Mouse (Mus musculus) natural killer cell, adult 2 months (primary cell): ENCODE measurements around the gene Olfr552.
"Not testable (repeated sequence)": the region's sequence is repeated elsewhere in the genome, so short reads cannot be mapped to it uniquely, and the experiment has no call there.

Experiments used
- DNase-seq, 2 experiments: peaks; one replicate each; pipeline ENCODE4 v3.0.0; 2022; ENCODE audit warnings: low spot score in 2 of 2

Olfr552 gene

DNA sequence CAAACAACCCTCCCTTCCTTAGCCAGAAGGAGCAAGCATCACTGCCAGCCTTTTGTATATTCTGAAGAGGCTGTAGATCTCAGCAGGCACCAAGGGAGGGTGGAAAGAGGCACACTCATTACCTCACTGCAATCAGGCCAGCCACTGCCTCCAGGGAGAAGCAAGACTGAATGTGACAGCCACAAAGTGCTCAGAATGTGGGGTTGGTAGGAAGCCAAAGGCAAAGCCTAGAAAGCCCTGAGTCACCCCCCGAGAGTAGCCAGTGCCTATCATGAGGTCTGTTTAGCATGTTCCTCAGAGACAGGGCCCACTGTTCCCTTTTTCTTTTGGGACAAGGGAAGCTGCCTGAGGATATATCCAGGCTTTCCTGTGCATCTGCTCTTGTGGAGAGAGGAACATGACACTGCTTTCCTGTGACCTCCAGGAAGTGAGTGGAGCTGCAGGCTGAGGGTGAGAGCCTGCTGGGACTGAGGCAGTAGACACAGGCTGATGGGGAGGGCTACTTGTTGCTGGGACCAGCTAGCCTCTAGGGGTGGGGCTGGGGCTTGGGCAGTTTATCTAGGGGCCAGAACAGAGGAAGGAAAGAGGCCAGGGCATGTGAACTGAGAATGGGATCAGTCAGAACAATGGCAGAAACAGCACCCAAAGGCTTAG lies at the start of gene Olfr552:
TSS of gene Olfr552 (plus strand) at position 393 of the 654 bp plus-strand sequence.
- DNase-seq: no peak

DNA sequence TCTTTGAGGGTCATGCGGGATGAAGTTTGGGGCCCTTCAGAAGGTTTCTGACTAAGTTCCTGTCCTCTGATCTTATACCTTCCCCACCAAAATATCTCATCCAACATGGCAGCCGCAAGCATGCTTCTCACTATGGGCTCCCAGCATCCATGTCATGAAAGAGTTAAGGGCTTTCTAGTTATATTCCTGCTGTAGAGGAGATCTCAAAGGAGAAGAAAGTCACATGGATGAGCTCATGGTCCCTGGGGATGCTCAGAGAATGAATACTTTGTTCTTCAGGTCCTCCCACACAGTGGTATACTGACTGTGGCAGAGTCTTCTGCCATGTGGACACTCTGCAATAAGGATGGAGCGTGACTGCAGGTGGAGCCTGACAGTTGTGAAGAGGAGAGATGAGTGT lies 48.0 kb upstream of the Olfr552 start, which contains the start of gene Olfr549:
TSS of gene Olfr549 (plus strand) at position 301 of the 400 bp plus-strand sequence.
- DNase-seq: no peak

DNA sequence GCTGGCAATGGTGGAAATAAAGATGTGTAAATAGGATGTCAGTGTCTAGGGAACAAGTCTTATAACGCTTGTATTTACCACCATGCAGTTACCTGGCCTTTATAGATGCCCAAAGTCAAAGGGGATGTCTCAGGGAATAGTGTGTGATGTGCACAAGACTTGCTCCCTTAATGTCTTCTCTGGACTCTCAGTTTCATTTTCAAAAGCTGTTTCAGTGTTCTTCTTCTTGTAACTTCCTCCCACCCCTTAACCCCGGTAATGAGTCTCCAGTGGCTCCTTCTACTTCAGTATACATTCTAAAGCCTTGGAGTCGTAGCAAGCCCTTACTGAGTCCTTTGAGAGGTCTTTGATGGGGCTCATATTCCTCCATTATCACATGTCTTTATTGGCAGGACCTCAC lies 44.3 kb upstream of the Olfr552 start:
- no peak for DNase-seq

DNA sequence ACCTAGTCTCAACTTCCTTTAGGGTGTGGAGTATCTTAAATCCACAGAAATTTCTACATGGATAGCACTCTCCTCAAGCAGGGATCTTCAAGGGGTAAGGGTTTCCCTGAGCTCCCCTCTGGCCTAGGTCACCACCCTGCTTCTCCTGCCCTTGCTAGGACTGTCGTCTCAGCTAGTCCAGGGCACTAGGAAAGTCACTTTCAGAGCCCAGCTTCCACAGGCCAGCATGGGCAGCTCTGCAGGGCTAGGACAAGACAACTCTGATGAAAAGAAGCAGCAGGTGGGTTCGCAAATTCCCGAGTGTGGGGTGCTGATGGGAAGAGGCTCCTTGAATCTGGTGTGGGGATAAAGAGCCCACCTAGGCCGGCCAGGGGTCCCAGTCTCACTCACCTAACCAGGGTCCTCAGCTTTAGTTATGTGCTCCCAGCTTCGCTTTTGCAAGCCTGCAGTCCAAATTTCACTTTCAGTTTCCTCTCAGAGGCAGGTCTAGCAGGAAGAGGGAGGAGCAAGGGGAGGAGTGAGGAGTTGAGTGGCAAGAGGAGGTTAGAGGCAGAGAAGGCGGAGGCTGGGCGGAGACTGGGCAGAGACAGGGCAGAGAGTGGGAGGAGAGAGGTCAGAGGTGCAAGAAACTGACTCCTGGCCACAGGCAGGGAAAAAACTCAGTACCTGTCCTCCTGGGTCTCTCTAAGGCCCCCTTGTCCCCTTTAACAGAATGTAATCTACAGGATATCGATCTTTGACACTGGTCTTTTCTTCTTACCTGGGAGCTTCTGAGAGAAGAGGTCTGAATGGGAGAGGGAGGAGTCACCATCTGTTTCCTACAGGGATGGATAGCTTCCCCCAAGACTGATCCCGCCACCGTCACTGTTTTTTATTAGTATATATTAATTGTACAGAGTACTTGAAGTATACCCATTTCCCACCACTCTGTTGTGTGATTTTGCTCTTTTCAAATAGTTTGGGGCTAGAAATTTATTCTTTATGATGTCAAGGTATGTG lies 32.3 kb upstream of the Olfr552 start, which contains the start of gene Trim21:
TSS of gene Trim21 (minus strand) at position 488 of the 999 bp plus-strand sequence.
- peak; percentile 82 to 85 for DNase-seq

DNA sequence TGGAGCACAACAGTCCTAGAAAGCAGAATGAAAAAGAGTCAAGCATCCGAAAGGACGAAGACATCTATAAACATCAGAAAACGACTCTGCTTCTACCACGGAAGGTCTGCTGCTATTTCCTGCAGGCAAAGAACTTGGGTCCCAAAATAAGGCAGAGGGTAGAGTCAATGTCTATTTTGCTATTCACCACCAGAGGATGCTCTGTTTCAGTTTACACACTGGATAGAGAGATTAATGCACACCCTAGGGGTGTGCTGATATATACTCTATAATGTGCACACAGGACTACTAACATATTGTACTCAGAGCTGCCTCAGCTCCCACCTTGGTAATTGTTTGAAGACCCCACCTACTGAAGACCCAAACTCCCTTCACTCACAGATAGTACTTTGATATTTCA lies 31.4 kb upstream of the Olfr552 start:
- no peak for DNase-seq

DNA sequence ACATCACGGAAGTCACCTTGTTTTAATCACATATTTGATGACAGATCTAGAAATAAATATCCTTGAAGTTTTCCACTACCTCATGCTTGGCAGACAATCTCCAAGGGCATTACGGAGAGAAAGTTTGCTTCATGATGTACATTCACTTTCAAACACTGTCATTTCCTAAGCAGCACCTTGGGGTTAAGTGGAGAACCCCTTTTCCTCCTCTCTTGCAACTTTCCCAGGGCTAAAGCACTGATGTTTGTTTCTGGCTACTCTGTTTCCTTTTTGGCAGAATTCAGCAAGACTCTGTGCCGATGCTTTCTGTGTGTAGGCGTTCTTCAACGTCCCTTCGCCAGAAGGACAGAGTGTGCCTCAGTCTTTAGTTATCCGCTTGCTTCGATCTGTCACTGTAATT lies 26.4 kb upstream of the Olfr552 start, which contains the start of gene Olfr550:
TSS of gene Olfr550 (plus strand) at position 301 of the 400 bp plus-strand sequence.
- no peak for DNase-seq

DNA sequence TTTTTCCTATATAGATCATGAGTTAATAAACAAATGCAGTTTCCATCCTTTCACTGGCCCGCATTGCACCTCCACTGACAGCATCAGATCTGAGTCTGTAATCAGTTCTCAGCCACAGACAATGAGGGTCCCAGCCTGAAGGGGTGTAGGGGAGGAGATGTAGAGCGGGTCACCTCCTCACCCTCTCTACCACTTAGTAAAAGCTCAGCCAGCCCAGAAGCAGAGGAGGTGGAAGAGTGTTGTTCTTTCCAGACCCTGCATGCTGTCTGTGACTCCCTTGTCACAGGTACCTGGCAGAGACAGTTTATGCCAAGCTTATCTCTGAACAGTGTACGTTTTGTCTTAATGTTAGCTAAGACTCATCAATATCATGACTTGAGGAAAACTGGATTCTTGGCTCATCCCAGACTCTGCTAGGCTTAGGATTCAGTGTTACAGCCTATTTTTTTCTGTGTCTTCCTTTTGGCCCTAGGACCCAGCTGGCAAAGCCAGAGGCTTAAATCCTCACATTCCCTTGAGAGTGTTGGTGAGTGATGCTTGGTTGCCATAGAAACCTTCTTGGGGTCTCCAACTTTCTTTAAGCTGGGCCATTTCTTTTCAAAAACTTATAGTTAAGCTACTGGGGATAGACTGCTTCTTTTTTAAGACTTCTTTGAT lies 24.3 kb upstream of the Olfr552 start:
- DNase-seq: no peak

DNA sequence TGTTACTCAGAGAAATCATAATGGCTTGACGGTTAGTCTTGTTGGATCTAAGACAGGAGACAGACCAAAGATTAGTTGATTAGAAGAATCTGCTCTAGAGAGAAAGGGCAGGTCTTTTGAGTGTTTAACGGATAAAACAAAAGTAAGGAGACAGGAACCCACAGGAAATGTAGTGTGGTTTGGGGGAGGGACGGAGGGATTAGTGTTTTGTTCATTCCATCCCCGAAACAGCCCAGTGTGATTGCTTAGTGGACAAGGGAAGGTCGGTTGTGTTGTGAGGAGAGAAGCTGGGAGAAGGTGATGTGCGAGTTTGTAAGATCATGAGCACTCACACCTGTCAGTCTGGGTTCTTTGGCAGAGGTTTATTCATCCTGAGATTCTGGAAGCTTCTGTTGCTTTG lies 21.6 kb upstream of the Olfr552 start:
- DNase-seq: no peak

DNA sequence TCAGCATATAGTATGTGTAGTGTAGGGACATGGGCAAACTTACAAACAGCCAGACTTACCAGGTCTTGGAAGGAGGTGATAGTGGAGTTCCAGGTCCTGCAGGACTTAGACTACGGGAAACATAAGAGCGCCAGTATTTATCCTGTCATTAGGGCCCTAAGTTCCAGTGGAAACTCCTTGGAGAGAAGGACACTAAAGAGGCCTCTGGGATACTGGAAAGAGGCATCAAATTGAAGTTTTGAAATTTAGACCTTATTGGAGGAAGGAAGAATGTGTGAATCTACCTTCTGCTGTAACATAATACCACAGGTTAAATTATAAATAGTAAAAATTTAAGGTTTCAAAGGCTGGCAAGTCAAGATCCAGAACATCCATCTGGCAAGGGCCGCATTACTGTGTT lies 5.8 kb upstream of the Olfr552 start, which contains the start of gene Olfr551:
TSS of gene Olfr551 (minus strand) at position 101 of the 400 bp plus-strand sequence.
- no peak for DNase-seq

DNA sequence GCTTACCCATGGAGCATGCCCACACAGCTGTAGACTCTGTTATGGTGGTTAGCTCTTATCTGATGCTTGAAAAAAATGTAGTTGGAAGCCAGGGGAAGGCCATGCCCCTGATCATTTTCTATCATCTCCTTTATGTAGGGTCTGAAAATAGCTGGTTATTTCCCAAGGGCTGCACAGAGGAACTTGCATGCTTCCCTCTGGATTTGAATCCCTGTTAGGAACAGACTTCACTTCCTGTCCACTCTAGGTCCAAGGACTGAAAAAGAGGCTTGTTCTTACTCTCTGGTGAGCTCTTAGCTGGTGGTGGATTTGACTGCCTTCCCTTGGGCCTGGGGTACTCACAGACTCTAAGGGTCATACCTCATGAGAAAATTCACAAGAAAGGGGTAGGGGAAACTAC lies 20.5 kb downstream of the Olfr552 start, which contains the start of gene Olfr553:
TSS of gene Olfr553 (minus strand) at position 101 of the 400 bp plus-strand sequence.
- no peak for DNase-seq

DNA sequence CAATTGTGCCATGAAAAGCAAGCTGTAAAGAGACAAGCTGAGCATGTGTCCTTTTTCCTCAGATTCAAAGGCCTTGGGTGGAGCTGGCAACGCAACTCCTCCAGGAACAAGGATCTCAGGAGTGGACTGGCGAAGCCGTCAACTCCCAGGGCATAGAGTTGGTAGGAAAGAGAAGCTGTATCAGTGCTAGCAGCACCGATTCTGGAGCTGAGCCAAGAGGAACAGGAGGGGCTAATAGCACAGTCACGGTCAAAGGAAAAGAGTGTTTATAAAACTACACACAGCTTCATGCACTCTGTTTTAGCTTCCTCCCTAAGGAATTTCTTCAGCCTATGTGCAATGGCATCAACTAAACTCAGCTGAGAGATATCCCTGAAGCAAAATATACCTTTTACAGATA lies 22.0 kb downstream of the Olfr552 start:
- no peak for DNase-seq

DNA sequence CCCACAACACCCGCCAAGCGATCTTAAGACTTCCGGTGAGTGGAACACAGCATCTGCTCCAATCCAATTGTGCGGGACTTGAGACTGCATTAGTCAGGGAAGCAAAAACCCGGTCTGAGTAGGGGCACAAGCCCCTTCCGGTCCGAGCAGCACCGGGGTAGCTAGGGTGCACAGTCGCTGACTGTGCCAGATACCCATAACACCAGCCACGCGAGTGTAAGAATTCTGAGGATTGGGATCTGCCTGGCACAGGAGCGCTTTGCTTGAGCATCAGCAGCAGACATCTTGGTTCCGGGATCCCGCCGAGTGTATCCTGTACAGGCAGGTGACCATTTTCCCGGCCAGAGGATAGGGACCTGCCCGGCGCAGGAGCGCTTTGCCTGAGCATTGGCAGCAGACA lies 22.8 kb downstream of the Olfr552 start:
- DNase-seq: not testable (repeated sequence)

DNA sequence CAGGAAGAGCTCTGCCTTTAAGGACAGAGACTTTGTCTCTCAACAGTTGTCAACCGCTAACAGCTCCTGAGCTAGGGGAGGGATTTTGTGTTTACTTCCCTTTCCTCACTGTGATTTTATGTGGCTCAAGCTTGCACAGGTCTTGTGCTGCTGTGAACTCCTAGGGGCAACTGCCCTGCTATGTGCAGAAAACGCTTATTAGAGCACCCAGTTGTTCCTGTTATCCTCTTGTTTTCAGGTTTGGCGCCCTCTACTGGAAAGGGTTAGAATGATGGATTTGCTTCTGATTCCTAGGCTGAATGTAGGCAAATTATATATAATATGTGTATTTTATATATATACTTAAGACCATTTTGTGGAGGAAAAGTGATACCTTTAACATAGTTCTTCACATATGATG lies 39.1 kb downstream of the Olfr552 start:
- DNase-seq: peak; percentile 21 to 54

DNA sequence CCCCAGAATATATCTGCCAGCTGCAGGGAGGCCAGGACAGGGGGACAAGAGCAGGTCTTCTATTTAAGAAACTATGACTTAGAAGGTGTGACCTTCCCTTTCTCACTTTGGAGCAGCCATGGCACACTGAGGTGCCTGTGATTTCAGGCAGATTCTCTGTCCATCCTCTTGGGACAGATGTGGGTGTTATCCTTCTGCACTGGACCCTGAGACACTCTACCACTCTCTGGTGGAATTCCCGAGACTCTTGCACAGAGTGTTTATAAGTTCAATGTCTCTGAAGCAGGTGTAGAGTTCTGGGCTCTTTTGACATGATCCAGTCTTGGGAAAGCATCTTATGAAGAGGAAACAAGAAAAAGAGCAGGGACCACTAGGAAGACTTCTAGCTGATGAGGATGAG lies 40.6 kb downstream of the Olfr552 start, which contains the start of gene Olfr554:
TSS of gene Olfr554 (plus strand) at position 301 of the 400 bp plus-strand sequence.
- no peak for DNase-seq

DNA sequence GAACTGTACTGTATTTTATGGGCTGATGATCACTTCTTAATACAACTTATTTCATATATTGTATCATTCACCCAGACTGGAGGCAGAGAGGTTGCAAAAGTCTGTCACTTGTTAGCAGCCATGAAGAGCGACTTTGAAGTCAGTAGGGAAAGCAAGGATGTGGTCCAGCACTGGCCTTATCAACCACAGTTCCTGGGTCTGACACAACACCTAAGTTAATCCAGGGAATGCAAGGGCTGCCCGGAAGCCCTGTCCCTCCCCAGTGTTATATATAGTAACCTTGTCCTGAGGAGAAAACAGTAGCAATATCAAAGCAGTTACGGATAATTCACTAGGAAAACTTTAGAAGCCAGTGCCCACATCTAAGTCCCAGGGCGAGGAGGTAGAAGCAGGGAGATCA lies 47.4 kb downstream of the Olfr552 start:
- not testable (repeated sequence) for DNase-seq
